Mouse (Mus musculus): ENCODE results near the gene Prkce. TPM values are rescaled to one million over a fixed set of nuclear protein-coding genes. Genes with fewer than 3 reads are reported as not detected.

Prkce gene
- polyA plus RNA-seq, 1 experiment from 2014 or later, result 6.8 TPM

DNA sequence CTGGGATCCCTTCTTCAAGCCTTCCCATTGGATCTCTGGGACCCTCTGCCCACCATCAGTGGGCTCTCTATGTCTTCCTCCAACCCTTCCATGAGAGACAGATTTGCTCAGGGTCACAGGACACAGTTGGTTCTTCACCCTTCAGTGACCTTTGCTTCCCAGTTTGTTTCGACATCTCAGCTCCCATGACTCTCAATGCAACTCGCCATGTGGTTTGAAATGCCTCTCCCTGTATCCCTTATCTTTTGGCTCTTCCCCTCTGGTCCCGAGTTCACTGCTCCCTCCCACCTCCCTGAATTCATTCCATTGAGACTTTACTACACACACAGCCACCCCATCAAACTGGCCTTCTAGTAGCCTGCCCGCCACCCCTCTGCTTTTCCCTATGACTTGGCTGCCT, 509.3 kb downstream of the Prkce start:
- H3K4me1 ChIP-seq, result no peaks in the 10 kb centered on the region
- no peak overlapping the region for H3K4me3 ChIP-seq (replicated peaks)
- WGBS, result 67% methylated on average over 4 of the region's 4 CpGs
- H3K9ac ChIP-seq, result no peak overlapping the region
- no peaks in the 10 kb centered on the region for H3K9me3 ChIP-seq (replicated peaks)
- no peak for ATAC-seq (replicated peaks; ENCODE audit: low FRiP score)
- H3K27ac ChIP-seq, result no peak overlapping the region
- H3K4me2 ChIP-seq, result no peak overlapping the region
- H3K36me3 ChIP-seq, result no peaks in the 10 kb centered on the region
- H3K27me3 ChIP-seq, result no peaks in the 10 kb centered on the region

GRCm38 (mm10) chr17:86685263-86685662, 517.7 kb downstream of the Prkce start:
- WGBS, result 80% methylated on average over 4 of the region's 4 CpGs
- Histone ChIP-seq H3K9me3 (replicated peaks) (no peaks in the 10 kb centered on the region), H3K4me2 (no peak overlapping the region), H3K4me3 (replicated peaks) (no peak overlapping the region), H3K4me1 (no peaks in the 10 kb centered on the region), H3K27ac (no peak overlapping the region), H3K9ac (no peak overlapping the region), H3K36me3 (no peaks in the 10 kb centered on the region), H3K27me3 (no peaks in the 10 kb centered on the region)
- no peak for ATAC-seq (replicated peaks; ENCODE audit: low FRiP score)

DNA sequence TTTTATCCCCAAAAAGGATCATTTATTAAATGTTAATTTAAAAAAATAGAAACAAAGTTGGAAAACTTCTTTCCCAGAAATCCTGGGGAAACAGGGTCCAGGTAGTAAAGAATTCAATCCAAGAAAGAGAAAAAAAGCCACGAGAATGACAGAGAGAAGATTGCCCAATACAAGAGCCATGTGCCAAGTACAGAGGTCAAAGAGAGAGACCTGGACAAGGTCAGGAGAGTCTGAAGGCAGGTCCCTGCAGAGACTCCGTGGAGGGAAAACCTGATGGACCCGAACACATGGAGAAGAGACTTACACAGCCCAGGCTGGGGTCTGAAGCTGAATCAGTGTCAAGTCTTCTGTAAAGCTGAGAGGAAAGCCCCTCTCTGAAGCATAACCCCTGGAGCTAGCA, 519.4 kb downstream of the Prkce start:
- 82% methylated on average over 3 of the region's 3 CpGs for WGBS
- Histone ChIP-seq H3K36me3 (no peaks in the 10 kb centered on the region), H3K4me3 (replicated peaks) (no peak overlapping the region), H3K9me3 (replicated peaks) (no peaks in the 10 kb centered on the region), H3K4me1 (no peaks in the 10 kb centered on the region), H3K27ac (no peak overlapping the region), H3K27me3 (no peaks in the 10 kb centered on the region), H3K4me2 (no peak overlapping the region), H3K9ac (no peak overlapping the region)
- ATAC-seq (replicated peaks; ENCODE audit: low FRiP score), result no peak

- Histone ChIP-seq H3K4me3 (replicated peaks) (no peak overlapping the region), H3K9ac (no peak overlapping the region), H3K27me3 (no peaks in the 10 kb centered on the region), H3K36me3 (no peaks in the 10 kb centered on the region), H3K4me1 (no peaks in the 10 kb centered on the region), H3K9me3 (replicated peaks) (no peaks in the 10 kb centered on the region), H3K4me2 (no peak overlapping the region), H3K27ac (no peak overlapping the region)
- WGBS, result 97% methylated on average over 2 of the region's 2 CpGs
- ATAC-seq (replicated peaks; ENCODE audit: low FRiP score), result no peak
These were observed 523.3 kb downstream of the Prkce start for GRCm38 (mm10) chr17:86690871-86691390.

- Histone ChIP-seq H3K9me3 (replicated peaks) (no peaks in the 10 kb centered on the region), H3K4me1 (no peaks in the 10 kb centered on the region), H3K4me2 (no peak overlapping the region), H3K27ac (no peak overlapping the region), H3K9ac (no peak overlapping the region), H3K36me3 (no peaks in the 10 kb centered on the region), H3K4me3 (replicated peaks) (no peak overlapping the region), H3K27me3 (no peaks in the 10 kb centered on the region)
- WGBS, result 84% methylated on average over 2 of the region's 2 CpGs
- no peak for ATAC-seq (replicated peaks; ENCODE audit: low FRiP score)
These were observed 530.2 kb downstream of the Prkce start for GRCm38 (mm10) chr17:86697751-86698150.

- ATAC-seq (replicated peaks; ENCODE audit: low FRiP score), result no peak
- Histone ChIP-seq H3K4me2 (no peak overlapping the region), H3K9ac (no peak overlapping the region), H3K27me3 (no peaks in the 10 kb centered on the region), H3K4me3 (replicated peaks) (no peak overlapping the region), H3K9me3 (replicated peaks) (no peaks in the 10 kb centered on the region), H3K36me3 (no peaks in the 10 kb centered on the region), H3K4me1 (no peaks in the 10 kb centered on the region), H3K27ac (no peak overlapping the region)
- 83% methylated on average over 4 of the region's 4 CpGs for WGBS
These were observed 535.8 kb downstream of the Prkce start for GRCm38 (mm10) chr17:86703336-86703735.

DNA sequence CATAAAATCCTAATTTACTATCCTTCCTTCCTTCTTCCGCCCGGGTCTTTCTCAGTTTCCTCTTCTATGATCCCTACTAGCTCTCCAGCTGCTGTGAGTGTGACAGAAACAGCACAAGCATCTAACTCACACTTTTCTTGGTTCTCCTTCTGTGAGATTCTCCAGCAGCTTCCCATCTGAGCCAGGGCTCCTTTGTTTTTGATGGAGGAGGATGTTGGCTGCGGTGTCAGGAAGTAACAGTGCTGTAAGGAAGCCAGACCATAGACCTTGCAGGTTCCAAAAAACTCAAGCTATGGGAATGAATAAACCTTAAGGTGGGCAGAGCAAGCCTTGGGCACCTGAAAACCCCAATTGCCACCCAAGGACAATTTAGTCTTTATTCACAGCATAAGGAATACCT, 537.7 kb downstream of the Prkce start:
- Histone ChIP-seq H3K4me2 (no peak overlapping the region), H3K4me3 (replicated peaks) (no peak overlapping the region), H3K9me3 (replicated peaks) (no peaks in the 10 kb centered on the region), H3K27me3 (no peaks in the 10 kb centered on the region), H3K36me3 (no peaks in the 10 kb centered on the region), H3K4me1 (no peaks in the 10 kb centered on the region), H3K27ac (no peak overlapping the region), H3K9ac (no peak overlapping the region)
- no peak for ATAC-seq (replicated peaks; ENCODE audit: low FRiP score)
- 60% methylated on average over 3 of the region's 3 CpGs for WGBS

DNA sequence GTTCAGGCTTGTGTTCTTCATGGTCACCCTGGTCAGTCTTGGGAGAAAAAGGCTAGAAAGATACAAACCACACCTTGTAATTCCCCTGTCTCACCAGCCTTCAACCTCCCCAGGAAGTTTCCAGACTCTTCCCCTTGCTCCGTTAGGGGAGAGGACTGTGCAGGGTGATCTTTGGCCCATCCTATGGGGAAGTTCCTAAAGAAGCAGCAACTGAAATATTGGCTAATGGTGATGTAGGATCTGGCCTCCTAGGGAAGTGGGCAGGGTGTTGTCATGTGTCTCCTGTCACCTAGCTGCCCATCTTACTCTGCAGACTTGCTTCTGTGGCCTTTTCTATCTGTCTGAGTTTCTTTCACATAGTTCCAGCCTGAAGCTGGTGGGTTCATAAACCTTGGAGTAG, 538.9 kb downstream of the Prkce start:
- H3K27ac ChIP-seq, result no peak overlapping the region
- no peaks in the 10 kb centered on the region for H3K27me3 ChIP-seq
- H3K4me2 ChIP-seq, result no peak overlapping the region
- H3K9me3 ChIP-seq (replicated peaks), result no peaks in the 10 kb centered on the region
- H3K4me1 ChIP-seq, result no peaks in the 10 kb centered on the region
- no peak overlapping the region for H3K9ac ChIP-seq
- no peak overlapping the region for H3K4me3 ChIP-seq (replicated peaks)
- no peak for ATAC-seq (replicated peaks; ENCODE audit: low FRiP score)
- H3K36me3 ChIP-seq, result no peaks in the 10 kb centered on the region
- 79% methylated on average over 1 of the region's 1 CpGs for WGBS

Other genes with a start within 250 kb of the Prkce start
- 21.0 and 21.7 TPM in 2 replicates for gene Srbd1, start 22.6 kb upstream of the Prkce start, polyA plus RNA-seq (2015; fragmentation: Nextera tagmentation; extraction: Ambion mirVana)

All from kidney, embryonic 15.5 days (tissue).